Mouse (Mus musculus): Measurements from ENCODE around the gene Lama5. TPM values are rescaled to one million over a fixed set of nuclear protein-coding genes. Genes with fewer than 3 reads are reported as not detected.
A peak's percentile ranks its signal among the peaks of the same experiment; 100 is the strongest.

Gene Lama5
- total RNA-seq, 2 experiments from 2014 or later: 6.0 to 6.7 TPM

- intact Hi-C loops (cut with DNase I): loop anchor here (1.0 to 5.0 kb wide), 3 partner anchors 74 to 541 kb away; partner anchors contain the start of genes Gid8 and Rps21
- no peak for DNase-seq (ENCODE audit: low spot score in 2 of 2)
Measured at GRCm38 (mm10) chr2:180171522-180172070, 54.1 kb downstream of the Lama5 start.

- intact Hi-C loops (cut with DNase I): loop anchor here (1.0 to 5.0 kb wide), 3 partner anchors 74 to 541 kb away; partner anchors contain the start of genes Gid8 and Rps21
- DNase-seq (ENCODE audit: low spot score in 2 of 2): peak; percentile 98 to 99
Measured at GRCm38 (mm10) chr2:180170806-180171521, 54.7 kb downstream of the Lama5 start, which contains the start of gene Adrm1. Adrm1 (plus strand) TSS chr2:180171485.

GRCm38 (mm10) chr2:180170151-180170805, 55.4 kb downstream of the Lama5 start:
- intact Hi-C loops (cut with DNase I): loop anchor here (5.0 kb wide), 2 partner anchors 73 to 542 kb away; partner anchors contain the start of gene Gid8
- DNase-seq (ENCODE audit: low spot score in 2 of 2): peak in 1 of 2 experiments; percentile 61

GRCm38 (mm10) chr2:180166869-180167268, 58.8 kb downstream of the Lama5 start:
- no peak for DNase-seq (ENCODE audit: low spot score in 2 of 2)
- intact Hi-C loops (cut with DNase I): no loop called here

- intact Hi-C loops (cut with DNase I): no loop called here
- DNase-seq (ENCODE audit: low spot score in 2 of 2): no peak
Measured at GRCm38 (mm10) chr2:180165855-180166254, 59.8 kb downstream of the Lama5 start.

- no peak for DNase-seq (ENCODE audit: low spot score in 2 of 2)
- intact Hi-C loops (cut with DNase I): no loop called here
Measured at GRCm38 (mm10) chr2:180158627-180159026, 67.0 kb downstream of the Lama5 start.

- intact Hi-C loops (cut with DNase I): no loop called here
- peak; percentile 49 to 76 for DNase-seq (ENCODE audit: low spot score in 2 of 2)
Measured at GRCm38 (mm10) chr2:180154796-180155195, 70.9 kb downstream of the Lama5 start.

GRCm38 (mm10) chr2:180148551-180148950, 77.1 kb downstream of the Lama5 start:
- no peak for DNase-seq (ENCODE audit: low spot score in 2 of 2)
- intact Hi-C loops (cut with DNase I): no loop called here

GRCm38 (mm10) chr2:180147379-180147778, 78.3 kb downstream of the Lama5 start:
- peak; percentile 20 to 69 for DNase-seq (ENCODE audit: low spot score in 2 of 2)
- intact Hi-C loops (cut with DNase I): no loop called here

- DNase-seq (ENCODE audit: low spot score in 2 of 2): no peak
- intact Hi-C loops (cut with DNase I): no loop called here
Measured at GRCm38 (mm10) chr2:180146091-180146490, 79.6 kb downstream of the Lama5 start.

GRCm38 (mm10) chr2:180135414-180135813, 90.2 kb downstream of the Lama5 start:
- DNase-seq (ENCODE audit: low spot score in 2 of 2): no peak
- intact Hi-C loops (cut with DNase I): no loop called here

GRCm38 (mm10) chr2:180133911-180134310, 91.7 kb downstream of the Lama5 start:
- DNase-seq (ENCODE audit: low spot score in 2 of 2): no peak
- intact Hi-C loops (cut with DNase I): no loop called here

- DNase-seq (ENCODE audit: low spot score in 2 of 2): no peak
- intact Hi-C loops (cut with DNase I): no loop called here
Measured at GRCm38 (mm10) chr2:180133231-180133630, 92.4 kb downstream of the Lama5 start.

GRCm38 (mm10) chr2:180127675-180128074, 98.0 kb downstream of the Lama5 start:
- intact Hi-C loops (cut with DNase I): no loop called here
- no peak for DNase-seq (ENCODE audit: low spot score in 2 of 2)

Small RNA genes within 50 kb of the gene (microRNA-seq; reads per million reads assigned to microRNA genes)
- 0 reads per million in 2 experiments for gene Mir3091
- 0 to 0.50 reads per million in 2 experiments for gene Mir7005

Other genes with a start within 250 kb of the Lama5 start
- 10 to 100 TPM; 17.7 to 18.9 TPM for gene Taf4, start 249.2 kb downstream of the Lama5 start, total RNA-seq (2021)
- 100 to 1,000 TPM; 116 to 118 TPM for gene Lsm14b, start 200.9 kb downstream of the Lama5 start, total RNA-seq (2021)
- gene Psma7, start 183.4 kb downstream of the Lama5 start, total RNA-seq (2021): 100 to 1,000 TPM; 164 to 168 TPM
- gene Ss18l1, start 183.3 kb downstream of the Lama5 start, total RNA-seq (2021): 10 to 100 TPM; 34.8 to 36.0 TPM
- gene Mtg2, start 155.3 kb downstream of the Lama5 start, total RNA-seq (2021): 10 to 100 TPM; 14.9 to 19.2 TPM
- 10 to 100 TPM; 74.4 to 96.9 TPM for gene Hrh3, start 121.4 kb downstream of the Lama5 start, total RNA-seq (2021)
- gene Osbpl2, start 106.6 kb downstream of the Lama5 start, total RNA-seq (2021): 10 to 100 TPM; 43.9 to 47.8 TPM
- gene Adrm1, start 54.4 kb downstream of the Lama5 start, total RNA-seq (2021): 100 to 1,000 TPM in 1 of 2 experiments, 10 to 100 TPM in 1; 91.6 to 103 TPM
- gene Rps21, start 31.5 kb upstream of the Lama5 start, total RNA-seq (2021): 100 to 1,000 TPM; 648 to 660 TPM
- gene Cables2, start 47.6 kb upstream of the Lama5 start, total RNA-seq (2021): 10 to 100 TPM; 23.9 to 30.4 TPM
- gene Rbbp8nl, start 64.0 kb upstream of the Lama5 start, total RNA-seq (2021): not detected
- gene Gata5, start 108.8 kb upstream of the Lama5 start, total RNA-seq (2021): not detected
- gene Slco4a1, start 230.4 kb upstream of the Lama5 start, total RNA-seq (2021): 1 to 10 TPM in 1 of 2 experiments, under 1 TPM in 1; 0.94 to 1.5 TPM